Mouse (Mus musculus) heart, embryonic 14.5 days (tissue): ENCODE measurements around the gene Arhgef17. TPM values are rescaled to one million over a fixed set of nuclear protein-coding genes. Genes with fewer than 3 reads are reported as not detected.

Experiments used
- ATAC-seq: fragments of 200-750 bp; cut with Nextera tagmentation; 2 replicates; pipeline ENCODE4 v1.8.0; 2017; ENCODE audit warnings: low read depth, moderate TSS enrichment; ENCODE audit not compliant: insufficient number of reproducible peaks, insufficient read depth, low FRiP score
- H3K27ac ChIP-seq, 2 experiments: fragments of 200-500 bp in 1 of 2; fragments of 300-500 bp in 1 of 2; sonication (generic) in 1 of 2; replicated peaks in 1 of 2; 2 replicates each; pipeline ENCODE4 v1.5.1; 2012 to 2014; ENCODE audit warnings: low read depth in 2 of 2, low read length in 2 of 2, control low read depth in 1 of 2, mild to moderate bottlenecking in 1 of 2, mixed read lengths in 1 of 2; ENCODE audit not compliant: control insufficient read depth in 1 of 2, insufficient read depth in 1 of 2
- H3K27me3 ChIP-seq: fragments of 300-500 bp; sonication (generic); 2 replicates; pipeline ENCODE4 v1.6.1; 2014; ENCODE audit warnings: mild to moderate bottlenecking, low read length, control low read depth; ENCODE audit not compliant: control insufficient read depth, insufficient read depth
- H3K36me3 ChIP-seq: fragments of 300-500 bp; sonication (generic); 2 replicates; pipeline ENCODE4 v1.6.1; 2014; ENCODE audit warnings: mild to moderate bottlenecking, control low read depth, low read length, mixed read lengths; ENCODE audit not compliant: control insufficient read depth, insufficient read depth
- H3K4me1 ChIP-seq, 2 experiments: fragments of 200-500 bp in 1 of 2; fragments of 300-500 bp in 1 of 2; sonication (generic) in 1 of 2; 2 replicates each; pipeline ENCODE4 v1.6.1; 2012 to 2014; ENCODE audit warnings: low read length in 2 of 2, control low read depth in 1 of 2, mixed read lengths in 1 of 2; ENCODE audit not compliant: control insufficient read depth in 2 of 2, insufficient read depth in 2 of 2
- H3K4me2 ChIP-seq: fragments of 300-500 bp; sonication (generic); 2 replicates; pipeline ENCODE4 v1.6.1; 2014; ENCODE audit warnings: mild to moderate bottlenecking, low read length
- H3K4me3 ChIP-seq, 2 experiments: fragments of 200-500 bp in 1 of 2; fragments of 300-500 bp in 1 of 2; sonication (generic) in 1 of 2; 2 replicates each; pipeline ENCODE4 v1.5.1; 2012 to 2014; ENCODE audit warnings: low read length in 2 of 2, mild to moderate bottlenecking in 2 of 2, control low read depth in 1 of 2, low read depth in 1 of 2, moderate library complexity in 1 of 2; ENCODE audit not compliant: control insufficient read depth in 1 of 2, insufficient read depth in 1 of 2
- H3K9ac ChIP-seq: fragments of 300-500 bp; sonication (generic); 2 replicates; pipeline ENCODE4 v1.6.1; 2014; ENCODE audit warnings: mild to moderate bottlenecking, low read length
- H3K9me3 ChIP-seq: fragments of 300-500 bp; sonication (generic); 2 replicates; pipeline ENCODE4 v1.6.1; 2016; ENCODE audit warnings: low read length, control low read depth; ENCODE audit not compliant: control insufficient read depth
- WGBS: fragments of 180-500 bp; shearing (Covaris S2); extraction: QIAGEN DNeasy Blood & Tissue Kit; methylation state at CpG from one replicate; pipeline ENCODE4 v1.1.7; 2014; 5-methylcytosine and 5-hydroxymethylcytosine counted together
- polyA plus RNA-seq: library from polyadenylated mRNA; unstranded; fragments of >200 nt; fragmentation: Nextera tagmentation; extraction: Ambion mirVana; gene quantifications from 2 replicates; pipeline ENCODE4 v1.2.1, GENCODE M21; 2014

The Arhgef17 gene
- polyA plus RNA-seq, 1 experiment from 2014 or later = 8.9 TPM

GRCm38 (mm10) chr7:100929639-100930303, 2.1 kb downstream of the Arhgef17 start:
- peak overlapping the region; percentile 94 for H3K4me2 ChIP-seq
- H3K27me3 ChIP-seq = no peaks in the 10 kb centered on the region
- no peaks in the 10 kb centered on the region for H3K9me3 ChIP-seq
- H3K4me1 ChIP-seq = peaks cover 58 to 64% of the 10 kb centered on the region in 2 experiments
- H3K36me3 ChIP-seq = peaks cover 8% of the 10 kb centered on the region; the same call in 1 of the 2 replicates
- peak overlapping the region; percentile 68 to 72 for H3K4me3 ChIP-seq
- H3K9ac ChIP-seq = peak overlapping the region; percentile 96
- ATAC-seq = no peak
- no peak overlapping the region for H3K27ac ChIP-seq
- WGBS = 60% methylated on average over 19 of the region's 19 CpGs

GRCm38 (mm10) chr7:100928456-100928855, 3.5 kb downstream of the Arhgef17 start:
- no peak overlapping the region for H3K27ac ChIP-seq
- H3K27me3 ChIP-seq = no peaks in the 10 kb centered on the region
- ATAC-seq = no peak
- H3K36me3 ChIP-seq = peaks cover 13% of the 10 kb centered on the region; the same call in 1 of the 2 replicates
- peak overlapping the region; percentile 68 to 72 for H3K4me3 ChIP-seq
- peak overlapping the region; percentile 96 for H3K9ac ChIP-seq
- peak overlapping the region; percentile 94 for H3K4me2 ChIP-seq
- no peaks in the 10 kb centered on the region for H3K9me3 ChIP-seq
- WGBS = 36% methylated on average over 9 of the region's 9 CpGs
- peaks cover 69 to 77% of the 10 kb centered on the region in 2 experiments for H3K4me1 ChIP-seq

DNA sequence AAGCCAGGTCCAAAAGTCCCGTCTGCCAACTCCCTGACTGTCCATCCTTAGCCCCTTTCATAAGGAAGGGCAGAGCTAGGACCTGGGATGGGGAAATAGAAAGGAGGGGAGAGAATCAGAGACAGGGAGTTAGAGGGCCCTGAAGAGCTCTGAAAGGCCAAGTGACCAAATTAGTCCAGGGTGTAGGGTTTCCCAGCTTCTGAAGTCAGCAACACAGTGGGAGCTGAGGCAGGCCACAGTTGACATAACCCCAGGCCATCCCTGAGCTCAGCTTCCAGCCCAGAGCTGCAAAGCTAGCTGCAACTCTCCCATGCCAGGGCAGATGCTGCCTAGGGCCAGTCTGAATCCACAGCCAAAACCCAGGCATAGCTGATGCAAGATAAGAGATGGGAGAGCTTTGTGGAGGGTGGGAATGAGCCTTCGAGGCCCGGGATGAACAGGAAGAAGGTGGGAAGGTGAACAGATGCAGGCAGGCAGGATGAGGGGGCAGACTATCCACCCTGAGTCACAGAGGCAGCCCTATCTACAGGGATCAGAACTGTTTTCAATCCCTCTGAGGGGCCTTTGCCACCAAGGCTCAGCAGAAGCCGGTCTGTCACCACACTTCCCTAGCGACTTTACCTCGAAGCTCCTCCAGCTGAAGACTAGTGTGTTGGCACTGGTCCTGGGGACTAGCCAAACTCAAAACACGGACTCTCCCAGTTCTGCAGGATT, 4.5 kb downstream of the Arhgef17 start:
- peak overlapping the region; percentile 68 to 72 for H3K4me3 ChIP-seq
- ATAC-seq = no peak
- WGBS = 4% methylated on average over 7 of the region's 7 CpGs
- peak overlapping the region in 1 of 2 experiments; percentile 15; a peak in 2 of 4 replicates for H3K27ac ChIP-seq
- no peaks in the 10 kb centered on the region for H3K27me3 ChIP-seq
- peaks cover 78 to 82% of the 10 kb centered on the region in 2 experiments for H3K4me1 ChIP-seq
- H3K9ac ChIP-seq = peak overlapping the region; percentile 96
- peaks cover 21% of the 10 kb centered on the region for H3K36me3 ChIP-seq
- peak overlapping the region; percentile 94 for H3K4me2 ChIP-seq
- H3K9me3 ChIP-seq = no peaks in the 10 kb centered on the region

- ATAC-seq = no peak
- Histone ChIP-seq H3K4me2 (peak overlapping the region; percentile 94), H3K9ac (peak overlapping the region; percentile 96), H3K27ac (peak overlapping the region; percentile 6 to 53; a peak in 1 of 4 replicates), H3K27me3 (no peaks in the 10 kb centered on the region), H3K4me3 (peak overlapping the region; percentile 68 to 72), H3K9me3 (no peaks in the 10 kb centered on the region), H3K4me1 (peaks cover 79 to 89% of the 10 kb centered on the region in 2 experiments), H3K36me3 (peaks cover 30% of the 10 kb centered on the region)
- 19% methylated on average over 12 of the region's 12 CpGs for WGBS
Observed at GRCm38 (mm10) chr7:100926311-100926923, 5.5 kb downstream of the Arhgef17 start.

GRCm38 (mm10) chr7:100924674-100925445, 7.0 kb downstream of the Arhgef17 start:
- H3K27me3 ChIP-seq = no peaks in the 10 kb centered on the region
- H3K4me1 ChIP-seq = peaks cover 77 to 90% of the 10 kb centered on the region in 2 experiments
- H3K36me3 ChIP-seq = peaks cover 38% of the 10 kb centered on the region
- no peaks in the 10 kb centered on the region for H3K9me3 ChIP-seq
- no peak for ATAC-seq
- peak overlapping the region; percentile 38 to 53; a peak in 2 of 4 replicates for H3K27ac ChIP-seq
- peak overlapping the region; percentile 94 for H3K4me2 ChIP-seq
- 14% methylated on average over 10 of the region's 10 CpGs for WGBS
- H3K9ac ChIP-seq = peak overlapping the region; percentile 59
- H3K4me3 ChIP-seq = peak overlapping the region in 1 of 2 experiments; percentile 68; a peak in 2 of 4 replicates

GRCm38 (mm10) chr7:100924200-100924599, 7.7 kb downstream of the Arhgef17 start:
- Histone ChIP-seq H3K4me2 (peak overlapping the region; percentile 94), H3K9ac (peak overlapping the region; percentile 59; the same call in 1 of the 2 replicates), H3K4me3 (no peak overlapping the region), H3K36me3 (peaks cover 38% of the 10 kb centered on the region), H3K9me3 (no peaks in the 10 kb centered on the region), H3K27ac (peak overlapping the region; percentile 38 to 53; a peak in 1 of 4 replicates), H3K27me3 (no peaks in the 10 kb centered on the region), H3K4me1 (peaks cover 77 to 90% of the 10 kb centered on the region in 2 experiments)
- ATAC-seq = no peak
- 66% methylated on average over 5 of the region's 5 CpGs for WGBS

- no peak overlapping the region for H3K4me2 ChIP-seq
- H3K9me3 ChIP-seq = no peaks in the 10 kb centered on the region
- peaks cover 77 to 90% of the 10 kb centered on the region in 2 experiments for H3K4me1 ChIP-seq
- no peak overlapping the region for H3K4me3 ChIP-seq
- no peak overlapping the region; the same call in 1 of the 2 replicates for H3K9ac ChIP-seq
- no peak overlapping the region for H3K27ac ChIP-seq
- no peak for ATAC-seq
- WGBS = 75% methylated on average over 4 of the region's 4 CpGs
- no peaks in the 10 kb centered on the region for H3K27me3 ChIP-seq
- H3K36me3 ChIP-seq = peaks cover 30% of the 10 kb centered on the region
Observed at GRCm38 (mm10) chr7:100922907-100923306, 9.0 kb downstream of the Arhgef17 start.
